Mouse (Mus musculus) left cerebral cortex, adult 11 months (tissue): ENCODE results near the gene Gm21586.
"Not testable (repeated sequence)": the region's sequence is repeated elsewhere in the genome, so short reads cannot be mapped to it uniquely, and the experiment has no call there.

Experiments used
- DNase-seq: peaks from one replicate; pipeline ENCODE4 v3.0.0; 2022; ENCODE audit warnings: low spot score

The Gm21586 gene

DNA sequence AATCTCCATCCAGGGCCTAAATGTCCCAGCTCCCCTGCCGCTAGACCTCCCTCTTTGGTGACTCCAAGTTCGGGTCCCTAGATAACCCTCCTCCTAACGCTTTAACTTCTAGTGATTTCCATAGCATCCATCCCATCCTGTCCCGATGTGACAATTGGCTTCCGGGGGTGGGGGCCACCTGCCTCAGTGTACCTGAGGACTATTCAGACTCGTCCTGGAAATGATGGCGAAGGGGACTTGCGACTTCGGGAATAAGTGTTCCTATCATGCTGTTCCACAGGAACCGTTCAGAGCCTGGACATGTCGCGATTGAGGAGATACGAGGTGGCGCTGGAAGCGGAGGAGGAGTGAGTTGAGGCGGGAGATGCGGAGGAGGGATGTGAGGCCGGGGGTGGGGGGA lies at the start of gene Gm21586:
Gene Gm21586 (plus strand): TSS at position 301 of the 400 bp plus-strand sequence.
- DNase-seq = not testable (repeated sequence)

DNA sequence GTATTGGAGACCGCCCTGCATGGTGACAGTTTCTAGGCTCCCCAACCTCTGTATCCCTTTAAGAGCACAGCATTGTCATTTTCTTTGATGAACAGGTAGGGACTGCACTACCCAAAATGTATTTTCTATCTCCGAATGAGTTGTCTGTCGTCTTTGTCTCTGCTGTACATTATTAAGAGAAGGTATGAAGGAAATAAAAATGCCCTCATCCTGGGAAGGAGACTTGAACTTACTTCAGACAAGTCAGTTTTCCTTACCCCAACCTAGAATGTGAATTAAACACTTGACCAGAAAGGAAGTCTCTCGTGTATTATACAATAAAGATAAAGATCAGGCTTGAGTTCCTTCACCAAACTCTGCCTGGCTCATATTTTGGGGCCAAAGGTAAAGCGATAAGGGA lies 27.3 kb downstream of the Gm21586 start, which contains the start of gene Gm2163:
Gene Gm2163 (plus strand): TSS at position 301 of the 400 bp plus-strand sequence.
- not testable (repeated sequence) for DNase-seq
